Mouse (Mus musculus) liver, postnatal 0 days (tissue): ENCODE measurements around the gene D430041D05Rik.

Experiments
- CTCF ChIP-seq: sonication (generic); IDR thresholded peaks from 2 replicates; pipeline ENCODE4 v1.5.1; 2016; ENCODE audit warnings: antibody characterized with exemption, low read depth
- EP300 ChIP-seq: IDR thresholded peaks from 2 replicates; pipeline ENCODE4 v1.6.1; 2016; ENCODE audit warnings: antibody characterized with exemption, low read depth, mild to moderate bottlenecking

DNA sequence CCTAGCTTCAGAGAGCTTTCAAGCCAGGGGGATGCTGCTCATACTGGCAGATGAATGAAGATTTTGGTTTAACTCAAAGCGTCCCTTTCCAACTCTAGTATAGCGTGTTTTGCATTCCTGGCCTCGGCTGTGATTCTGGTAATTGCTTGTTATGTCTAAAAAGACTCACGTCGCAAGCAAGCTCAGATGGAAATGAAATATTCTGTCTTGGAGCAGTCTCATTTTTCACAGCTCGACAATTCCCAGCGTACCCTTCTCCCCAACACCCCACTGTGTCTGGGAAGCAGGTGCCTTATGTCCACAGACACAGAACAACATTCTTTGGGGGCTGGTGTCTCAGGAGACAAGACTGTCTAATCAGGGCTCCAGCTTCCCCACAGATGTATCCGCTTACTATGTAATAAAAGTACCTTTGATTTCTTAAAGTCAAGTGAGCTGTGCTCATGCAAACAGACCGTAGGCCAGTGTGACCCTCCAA is 192.2 kb downstream of the D430041D05Rik start:
- TF ChIP-seq CTCF (no peak), EP300 (no peak)
